Comparison of ENCODE assay signal across 17 mouse cellular contexts in the genomic region with DNA sequence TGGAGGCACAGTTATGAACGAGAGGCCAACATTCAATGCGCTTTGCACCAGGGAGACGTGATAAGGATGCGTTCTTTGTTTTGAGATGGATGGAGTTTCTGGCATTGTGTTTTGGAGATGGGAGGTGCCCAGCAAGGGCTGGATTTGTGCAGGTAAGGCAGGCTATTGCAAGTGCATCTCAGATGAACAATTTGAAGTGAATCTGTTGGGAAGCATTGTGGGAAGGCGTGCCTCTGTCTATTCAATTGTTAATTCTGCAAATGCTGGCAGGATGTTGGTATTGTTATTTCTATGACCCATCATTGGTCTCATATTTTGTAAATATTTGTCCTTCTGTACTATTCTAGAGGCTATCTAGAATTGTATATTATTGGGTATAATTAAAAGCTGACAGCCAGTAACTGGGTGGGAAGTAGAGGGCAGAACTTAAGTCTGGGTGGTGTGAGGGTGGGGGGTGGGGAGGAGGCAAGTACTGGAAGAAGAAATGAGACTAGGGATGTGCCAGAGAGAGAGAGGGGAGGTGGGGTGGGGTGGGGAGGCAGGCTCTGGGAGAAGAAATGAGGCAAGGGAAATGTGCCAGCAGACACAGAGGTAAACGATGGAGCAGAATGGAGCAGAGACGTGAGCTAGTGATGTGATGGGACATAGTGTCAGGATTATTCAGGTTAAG.
"Had no signal": no experiment of that assay in that cellular context is flagged by ENCODE, and none has a peak within 500 bp of the region (broad histone marks: within the 10 kb centered on the region; RNA-seq: fewer than 3 reads in every experiment).

No protein-coding gene starts in this region.

- H3K4me2 ChIP-seq: lung, embryonic 15.5 days; midbrain, embryonic 11.5 days; midbrain, embryonic 13.5 days; midbrain, embryonic 15.5 days; neural tube, embryonic 12.5 days; stomach, embryonic 15.5 days had no signal

- H3K9me3 ChIP-seq: lung, embryonic 15.5 days; midbrain, embryonic 13.5 days; midbrain, embryonic 15.5 days; neural tube, embryonic 12.5 days; stomach, embryonic 15.5 days had no signal

- H3K4me3 ChIP-seq: lung, embryonic 15.5 days; megakaryocyte, embryonic 14.5 days; midbrain, embryonic 13.5 days; midbrain, embryonic 15.5 days; neural tube, embryonic 12.5 days; stomach, embryonic 15.5 days had no signal

- ATAC-seq: lung, postnatal 0 days; midbrain, embryonic 13.5 days; midbrain, embryonic 15.5 days had no signal

- H3K27ac ChIP-seq: lung, embryonic 15.5 days; macrophage; midbrain, embryonic 13.5 days; midbrain, embryonic 15.5 days; neural tube, embryonic 12.5 days; stomach, embryonic 15.5 days; stomach, postnatal 0 days had no signal

- H3K9ac ChIP-seq: lung, embryonic 15.5 days; midbrain, embryonic 13.5 days; midbrain, embryonic 15.5 days; neural tube, embryonic 12.5 days; stomach, embryonic 15.5 days had no signal

- H3K27me3 ChIP-seq: lung, embryonic 15.5 days; megakaryocyte, embryonic 14.5 days; midbrain, embryonic 13.5 days; midbrain, embryonic 15.5 days; neural tube, embryonic 12.5 days; stomach, embryonic 15.5 days had no signal

- H3K36me3 ChIP-seq: lung, embryonic 15.5 days; midbrain, embryonic 13.5 days; midbrain, embryonic 15.5 days; neural tube, embryonic 12.5 days; stomach, embryonic 15.5 days had no signal

- H3K4me1 ChIP-seq: lung, embryonic 15.5 days; megakaryocyte, embryonic 14.5 days; midbrain, embryonic 13.5 days; midbrain, embryonic 15.5 days; neural tube, embryonic 12.5 days; stomach, embryonic 15.5 days had no signal

- DNase-seq: lung, adult 2 months; lung, postnatal 14 days; lung, postnatal 36 days; right cerebral cortex, postnatal 14 days; thymus, adult 2 months; thymus, postnatal 25 days; thymus, postnatal 4 days had no signal
